Mouse (Mus musculus) intestine, embryonic 16.5 days (tissue): ENCODE results near the gene Kirrel3. TPM values are rescaled to one million over a fixed set of nuclear protein-coding genes. Genes with fewer than 3 reads are reported as not detected.

Source experiments
- ATAC-seq: fragments of 200-750 bp; cut with Nextera tagmentation; 2 replicates; pipeline ENCODE4 v1.8.0; 2017; ENCODE audit warnings: moderate TSS enrichment, moderate library complexity
- H3K27ac ChIP-seq: fragments of 300-500 bp; sonication (generic); 2 replicates; pipeline ENCODE4 v1.5.1; 2014; ENCODE audit warnings: mild to moderate bottlenecking, low read length
- H3K27me3 ChIP-seq: fragments of 300-500 bp; sonication (generic); replicated peaks from 2 replicates; pipeline ENCODE4 v1.6.1; 2014; ENCODE audit warnings: low read length, control low read depth, mixed read lengths; ENCODE audit not compliant: control insufficient read depth, insufficient read depth
- H3K36me3 ChIP-seq: fragments of 300-500 bp; sonication (generic); 2 replicates; pipeline ENCODE4 v1.6.1; 2014; ENCODE audit warnings: low read length, control low read depth; ENCODE audit not compliant: control insufficient read depth, insufficient read depth
- H3K4me1 ChIP-seq: fragments of 300-500 bp; sonication (generic); 2 replicates; pipeline ENCODE4 v1.6.1; 2014; ENCODE audit warnings: low read length, control low read depth, mixed read lengths; ENCODE audit not compliant: control insufficient read depth, insufficient read depth
- H3K4me2 ChIP-seq: fragments of 300-500 bp; sonication (generic); 2 replicates; pipeline ENCODE4 v1.6.1; 2014; ENCODE audit warnings: low read depth, low read length, control low read depth
- H3K4me3 ChIP-seq: fragments of 300-500 bp; sonication (generic); 2 replicates; pipeline ENCODE4 v1.5.1; 2014; ENCODE audit warnings: mild to moderate bottlenecking, low read length
- H3K9ac ChIP-seq: fragments of 300-500 bp; sonication (generic); 2 replicates; pipeline ENCODE4 v1.6.1; 2014; ENCODE audit warnings: low read depth, low read length
- H3K9me3 ChIP-seq: fragments of 300-500 bp; sonication (generic); 2 replicates; pipeline ENCODE4 v1.6.1; 2016; ENCODE audit warnings: low read length, control low read depth; ENCODE audit not compliant: control insufficient read depth
- WGBS: fragments of 180-500 bp; shearing (Covaris S2); extraction: QIAGEN DNeasy Blood & Tissue Kit; methylation state at CpG from one replicate; pipeline ENCODE4 v1.1.7; 2014; 5-methylcytosine and 5-hydroxymethylcytosine counted together
- polyA plus RNA-seq: library from polyadenylated mRNA; unstranded; fragments of >200 nt; fragmentation: Nextera tagmentation; extraction: Ambion mirVana; gene quantifications from 2 replicates; pipeline ENCODE4 v1.2.1, GENCODE M21; 2015

The Kirrel3 gene
- polyA plus RNA-seq, 1 experiment from 2014 or later, result 1.7 TPM

- ATAC-seq, result no peak
- Histone ChIP-seq H3K9me3 (no peaks in the 10 kb centered on the region), H3K27me3 (no peaks in the 10 kb centered on the region), H3K36me3 (no peaks in the 10 kb centered on the region), H3K4me1 (no peaks in the 10 kb centered on the region), H3K9ac (no peak overlapping the region), H3K4me2 (no peak overlapping the region), H3K27ac (no peak overlapping the region), H3K4me3 (no peak overlapping the region)
- 70% methylated on average over 5 of the region's 5 CpGs for WGBS
Measured at GRCm38 (mm10) chr9:34954212-34954611, 468.5 kb downstream of the Kirrel3 start.

GRCm38 (mm10) chr9:34956512-34956911 is 470.8 kb downstream of the Kirrel3 start:
- Histone ChIP-seq H3K4me3 (no peak overlapping the region), H3K4me1 (no peaks in the 10 kb centered on the region), H3K4me2 (no peak overlapping the region), H3K36me3 (no peaks in the 10 kb centered on the region), H3K9me3 (no peaks in the 10 kb centered on the region), H3K27me3 (0 out of 2 replicates have a peak, but pooled peaks cover 4% of the 10 kb centered on the region), H3K27ac (no peak overlapping the region), H3K9ac (no peak overlapping the region)
- 70% methylated on average over 3 of the region's 3 CpGs for WGBS
- ATAC-seq, result no peak

- Histone ChIP-seq H3K9ac (no peak overlapping the region), H3K4me3 (no peak overlapping the region), H3K27ac (no peak overlapping the region), H3K36me3 (no peaks in the 10 kb centered on the region), H3K4me2 (no peak overlapping the region), H3K27me3 (0 out of 2 replicates have a peak, but pooled peaks cover 4% of the 10 kb centered on the region), H3K4me1 (no peaks in the 10 kb centered on the region), H3K9me3 (no peaks in the 10 kb centered on the region)
- WGBS, result 76% methylated on average over 6 of the region's 6 CpGs
- ATAC-seq, result no peak
Measured at GRCm38 (mm10) chr9:34957691-34958090, 472.0 kb downstream of the Kirrel3 start.

GRCm38 (mm10) chr9:34958183-34958830 is 472.6 kb downstream of the Kirrel3 start:
- Histone ChIP-seq H3K4me2 (no peak overlapping the region), H3K36me3 (no peaks in the 10 kb centered on the region), H3K9me3 (no peaks in the 10 kb centered on the region), H3K4me3 (no peak overlapping the region), H3K4me1 (no peaks in the 10 kb centered on the region), H3K27me3 (0 out of 2 replicates have a peak, but pooled peaks cover 9% of the 10 kb centered on the region), H3K27ac (no peak overlapping the region), H3K9ac (no peak overlapping the region)
- ATAC-seq, result no peak
- 76% methylated on average over 5 of the region's 5 CpGs for WGBS

GRCm38 (mm10) chr9:34960736-34961135 is 475.0 kb downstream of the Kirrel3 start:
- no peak overlapping the region for H3K4me3 ChIP-seq
- 51% methylated on average over 12 of the region's 12 CpGs for WGBS
- H3K36me3 ChIP-seq, result no peaks in the 10 kb centered on the region
- H3K9ac ChIP-seq, result no peak overlapping the region
- H3K4me1 ChIP-seq, result no peaks in the 10 kb centered on the region
- H3K27ac ChIP-seq, result no peak overlapping the region
- H3K9me3 ChIP-seq, result no peaks in the 10 kb centered on the region
- no peak for ATAC-seq
- H3K27me3 ChIP-seq, result peaks cover 12% of the 10 kb centered on the region; the same call in 1 of the 2 replicates
- no peak overlapping the region for H3K4me2 ChIP-seq

GRCm38 (mm10) chr9:34961171-34961570 is 475.5 kb downstream of the Kirrel3 start:
- Histone ChIP-seq H3K27me3 (peaks cover 12% of the 10 kb centered on the region; the same call in 1 of the 2 replicates), H3K9ac (no peak overlapping the region), H3K9me3 (no peaks in the 10 kb centered on the region), H3K36me3 (no peaks in the 10 kb centered on the region), H3K4me2 (no peak overlapping the region), H3K4me3 (no peak overlapping the region), H3K4me1 (no peaks in the 10 kb centered on the region), H3K27ac (no peak overlapping the region)
- 68% methylated on average over 14 of the region's 14 CpGs for WGBS
- ATAC-seq, result no peak

GRCm38 (mm10) chr9:34962251-34962650 is 476.6 kb downstream of the Kirrel3 start:
- H3K4me3 ChIP-seq, result no peak overlapping the region
- H3K9me3 ChIP-seq, result no peaks in the 10 kb centered on the region
- no peaks in the 10 kb centered on the region for H3K36me3 ChIP-seq
- no peak overlapping the region for H3K9ac ChIP-seq
- 94% methylated on average over 4 of the region's 4 CpGs for WGBS
- H3K4me2 ChIP-seq, result no peak overlapping the region
- no peak overlapping the region for H3K27ac ChIP-seq
- H3K4me1 ChIP-seq, result no peaks in the 10 kb centered on the region
- H3K27me3 ChIP-seq, result peaks cover 12% of the 10 kb centered on the region; the same call in 1 of the 2 replicates
- no peak for ATAC-seq

- Histone ChIP-seq H3K9me3 (no peaks in the 10 kb centered on the region), H3K4me1 (no peaks in the 10 kb centered on the region), H3K36me3 (no peaks in the 10 kb centered on the region), H3K4me3 (no peak overlapping the region), H3K9ac (no peak overlapping the region), H3K27ac (no peak overlapping the region), H3K4me2 (no peak overlapping the region), H3K27me3 (peaks cover 15% of the 10 kb centered on the region; the same call in 1 of the 2 replicates)
- WGBS, result 68% methylated on average over 3 of the region's 3 CpGs
- ATAC-seq, result no peak
Measured at GRCm38 (mm10) chr9:34963593-34963992, 477.9 kb downstream of the Kirrel3 start.

GRCm38 (mm10) chr9:34964172-34965040 is 478.7 kb downstream of the Kirrel3 start:
- H3K4me1 ChIP-seq, result no peaks in the 10 kb centered on the region
- ATAC-seq, result no peak
- no peak overlapping the region for H3K4me2 ChIP-seq
- no peaks in the 10 kb centered on the region for H3K36me3 ChIP-seq
- no peak overlapping the region for H3K4me3 ChIP-seq
- 82% methylated on average over 14 of the region's 14 CpGs for WGBS
- H3K9me3 ChIP-seq, result no peaks in the 10 kb centered on the region
- peaks cover 16% of the 10 kb centered on the region; the same call in 1 of the 2 replicates for H3K27me3 ChIP-seq
- H3K9ac ChIP-seq, result no peak overlapping the region
- H3K27ac ChIP-seq, result no peak overlapping the region
